Mouse (Mus musculus): Measurements from ENCODE around the gene Mark3.

Gene Mark3

DNA sequence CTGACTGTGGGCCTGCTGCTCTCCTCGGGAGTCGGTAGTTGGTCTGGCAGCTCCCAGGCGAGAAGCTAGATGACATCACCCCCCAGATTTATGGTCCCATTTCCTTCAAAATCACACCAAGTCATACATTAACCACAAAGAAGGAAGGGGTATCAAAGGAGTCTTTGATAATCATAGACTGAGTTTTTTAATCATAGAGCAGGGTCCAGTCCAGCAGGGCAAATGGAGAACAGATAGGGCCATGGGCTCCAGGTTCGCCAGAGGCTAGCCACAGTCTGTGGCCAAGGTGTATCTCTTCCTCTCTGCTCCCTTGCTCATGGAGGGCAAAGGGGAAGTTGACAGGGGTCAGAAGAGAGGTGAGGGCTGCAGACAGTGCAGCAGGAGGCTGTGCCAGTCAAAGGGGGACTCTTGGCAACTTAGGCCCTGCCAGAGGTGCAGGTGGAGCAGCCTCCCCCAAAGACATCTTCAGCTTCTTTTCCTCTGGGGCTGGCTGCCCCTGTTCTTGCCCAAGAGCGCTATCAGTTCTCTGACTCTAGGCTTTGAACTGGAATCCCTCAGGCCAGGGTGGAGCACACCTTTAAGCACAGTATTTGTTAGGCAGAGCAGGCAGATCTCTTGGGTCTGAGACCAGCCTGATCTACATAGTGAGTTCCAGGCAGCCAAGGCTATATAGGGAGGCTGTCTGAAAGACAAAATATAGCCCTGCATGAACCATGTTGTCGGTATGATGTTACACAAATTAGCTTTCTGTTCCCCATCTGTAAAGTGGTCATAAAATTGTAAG is 101.7 kb downstream of the Mark3 start:
- no peak for DNase-seq (ENCODE audit: low spot score in 2 of 2)

DNA sequence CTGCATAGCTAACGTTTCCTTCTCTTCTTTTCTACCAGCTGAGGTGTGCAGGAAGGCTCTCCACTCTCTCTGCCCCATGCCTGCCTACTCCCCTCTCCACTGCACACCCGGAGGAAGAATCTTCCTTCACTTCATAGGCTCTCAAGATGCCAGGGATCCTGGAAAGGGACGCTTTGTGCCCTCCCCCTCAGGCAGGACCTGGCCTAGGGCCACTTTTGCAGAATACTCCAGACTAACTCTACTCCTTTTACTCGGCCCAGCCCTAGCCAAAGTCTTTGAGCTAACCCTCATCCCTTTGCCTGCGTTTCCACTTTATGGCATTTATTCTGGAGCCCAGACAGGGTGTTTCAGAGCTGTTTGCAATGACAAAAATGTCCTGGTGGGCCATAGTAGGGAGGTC is 103.1 kb downstream of the Mark3 start:
- peak in 1 of 2 experiments; percentile 36 for DNase-seq (ENCODE audit: low spot score in 2 of 2)

DNA sequence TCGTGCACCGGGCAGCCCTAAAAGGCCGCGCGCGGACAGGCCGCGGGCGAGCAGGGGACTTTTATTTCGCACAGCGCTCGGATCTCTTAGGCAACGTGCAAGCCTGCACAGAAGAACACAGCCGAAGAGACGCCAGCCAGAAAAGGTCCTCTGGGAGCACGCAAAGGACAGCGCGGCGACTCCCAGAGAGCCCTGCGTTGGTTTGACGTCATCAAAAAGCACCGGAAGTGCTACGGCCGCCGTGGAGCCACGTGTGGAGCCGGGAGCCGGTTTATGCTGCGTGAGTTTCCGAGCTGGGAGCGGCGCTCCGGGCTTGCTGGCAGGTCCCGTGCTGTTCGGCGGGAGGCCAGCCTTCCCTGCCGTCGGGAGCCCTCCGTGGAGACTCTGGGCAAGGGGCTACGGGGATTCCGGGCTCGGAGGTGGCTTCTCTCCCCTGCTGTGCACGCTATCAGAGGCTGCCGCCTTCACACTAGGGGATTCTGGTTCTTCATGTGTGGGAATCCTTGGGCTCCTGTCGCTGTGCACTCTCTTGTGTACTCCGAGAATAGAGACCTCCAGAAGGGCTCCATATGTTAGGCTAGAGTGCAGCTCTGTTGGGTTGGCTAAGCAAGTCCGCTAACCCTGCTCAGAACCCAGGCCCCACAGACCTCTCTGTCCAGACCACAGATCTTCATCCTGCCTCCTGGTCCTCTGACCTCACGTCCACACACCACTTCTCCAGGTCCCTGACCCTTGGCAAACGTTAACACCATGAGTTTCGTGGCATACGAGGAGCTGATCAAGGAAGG is 103.8 kb downstream of the Mark3 start, which contains the start of gene Trmt61a:
Gene Trmt61a (plus strand): TSS at position 224 of the 788 bp plus-strand sequence.
- peak; percentile 82 to 83 for DNase-seq (ENCODE audit: low spot score in 2 of 2)

DNA sequence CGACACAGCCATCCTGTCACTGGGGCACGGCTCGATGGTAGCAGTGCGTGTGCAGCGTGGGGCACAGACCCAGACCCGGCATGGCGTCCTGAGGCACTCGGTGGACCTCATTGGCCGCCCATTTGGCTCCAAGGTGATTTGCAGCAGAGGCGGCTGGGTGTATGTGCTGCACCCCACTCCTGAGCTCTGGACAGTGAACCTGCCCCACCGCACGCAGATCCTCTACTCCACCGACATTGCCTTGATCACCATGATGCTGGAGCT is 104.3 kb downstream of the Mark3 start:
- DNase-seq (ENCODE audit: low spot score in 2 of 2): no peak

DNA sequence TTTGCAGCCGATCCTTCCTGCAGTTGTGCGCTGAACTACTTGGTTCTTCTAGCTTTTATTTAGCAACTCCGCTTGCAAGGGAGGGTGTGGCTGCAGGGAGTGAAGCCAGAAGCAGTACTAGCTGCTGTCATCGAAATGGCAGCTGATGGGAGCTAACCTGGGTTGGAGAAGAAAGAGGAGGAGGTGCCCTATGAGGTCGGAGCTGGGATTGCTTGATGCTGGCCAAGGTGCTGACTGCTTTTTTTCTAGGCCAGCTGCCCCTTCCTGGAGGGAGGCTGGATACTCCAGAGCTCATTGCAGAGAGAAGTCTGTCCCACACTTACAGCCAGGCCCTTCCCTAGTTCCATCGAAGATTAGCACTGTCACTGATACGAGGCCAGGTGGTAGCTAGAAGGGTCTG is 104.7 kb downstream of the Mark3 start:
- no peak for DNase-seq (ENCODE audit: low spot score in 2 of 2)

DNA sequence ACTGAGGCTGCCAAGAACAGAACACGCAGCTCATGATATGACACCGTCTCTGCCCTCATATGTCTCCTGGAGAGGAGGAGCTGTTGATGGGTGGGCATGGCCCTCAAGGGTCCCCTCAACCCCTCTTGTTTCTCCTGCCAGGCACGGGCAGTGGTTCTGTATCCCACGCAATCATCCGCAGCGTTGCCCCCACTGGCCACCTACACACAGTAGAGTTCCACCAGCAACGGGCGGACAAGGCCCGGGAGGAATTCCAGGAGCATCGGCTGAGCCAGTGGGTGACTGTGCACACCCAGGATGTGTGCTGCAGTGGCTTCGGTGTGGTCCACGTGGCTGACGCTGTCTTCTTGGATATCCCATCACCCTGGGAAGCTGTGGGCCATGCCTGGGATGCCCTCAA is 106.3 kb downstream of the Mark3 start:
- DNase-seq (ENCODE audit: low spot score in 2 of 2): no peak

DNA sequence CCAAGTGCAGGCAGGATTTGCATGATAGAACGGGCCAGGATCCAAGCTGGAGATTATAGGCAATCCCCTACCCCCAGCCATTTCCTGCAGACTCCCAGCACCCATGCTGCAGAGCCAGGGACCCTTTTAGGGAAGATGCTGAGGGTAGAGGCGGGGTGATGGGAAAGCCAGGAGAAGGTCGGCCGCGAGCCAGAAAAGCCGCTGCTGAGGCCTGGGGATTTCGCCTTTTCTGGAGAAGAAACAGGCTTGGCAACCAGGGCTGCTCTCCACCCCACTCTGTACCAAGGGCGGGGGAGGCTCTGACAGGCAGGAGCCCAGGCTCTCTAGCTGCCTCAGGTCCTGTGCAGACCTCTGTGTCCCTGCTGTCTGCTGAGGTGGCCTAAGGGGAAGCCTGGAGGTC is 107.0 kb downstream of the Mark3 start:
- no peak for DNase-seq (ENCODE audit: low spot score in 2 of 2)

DNA sequence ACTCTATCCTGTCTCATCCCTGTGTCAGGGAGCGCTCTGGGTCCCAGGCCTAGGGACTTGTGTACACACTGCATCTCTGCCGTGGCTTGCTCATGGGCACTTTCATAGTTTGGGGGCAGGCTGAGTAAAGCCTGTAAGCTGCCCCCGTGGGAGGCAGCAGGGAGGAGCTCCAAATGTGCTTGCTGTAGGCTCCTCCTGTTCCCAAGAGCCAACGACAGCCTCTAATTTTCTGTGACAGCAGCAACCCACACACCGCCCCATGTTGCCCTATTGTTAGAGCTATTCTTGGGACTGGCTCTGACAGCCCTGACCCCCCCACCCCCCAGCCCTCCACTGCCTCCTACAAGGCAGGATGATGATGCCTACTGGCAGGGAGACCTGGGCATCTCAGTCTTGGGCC is 107.7 kb downstream of the Mark3 start:
- DNase-seq (ENCODE audit: low spot score in 2 of 2): no peak

DNA sequence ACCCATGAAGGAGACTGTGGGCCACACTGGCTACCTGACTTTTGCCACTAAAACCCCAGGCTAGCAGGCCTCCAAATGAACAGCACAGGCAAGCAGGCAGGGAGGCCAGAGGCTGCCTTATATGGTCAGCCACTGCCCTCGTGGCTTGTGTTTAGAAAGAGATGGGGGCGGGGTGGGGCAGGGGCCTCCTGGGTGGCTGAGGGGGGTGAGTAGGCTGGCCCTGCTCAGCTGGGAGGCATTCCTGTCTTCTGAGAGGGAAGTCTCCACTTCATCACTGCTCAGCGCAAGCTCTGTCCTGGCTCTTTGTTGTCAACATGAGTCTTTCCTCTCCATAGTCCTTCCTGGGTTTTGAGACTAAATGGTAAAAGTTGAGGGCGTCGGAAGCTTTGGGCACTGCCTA is 108.5 kb downstream of the Mark3 start:
- no peak for DNase-seq (ENCODE audit: low spot score in 2 of 2)

DNA sequence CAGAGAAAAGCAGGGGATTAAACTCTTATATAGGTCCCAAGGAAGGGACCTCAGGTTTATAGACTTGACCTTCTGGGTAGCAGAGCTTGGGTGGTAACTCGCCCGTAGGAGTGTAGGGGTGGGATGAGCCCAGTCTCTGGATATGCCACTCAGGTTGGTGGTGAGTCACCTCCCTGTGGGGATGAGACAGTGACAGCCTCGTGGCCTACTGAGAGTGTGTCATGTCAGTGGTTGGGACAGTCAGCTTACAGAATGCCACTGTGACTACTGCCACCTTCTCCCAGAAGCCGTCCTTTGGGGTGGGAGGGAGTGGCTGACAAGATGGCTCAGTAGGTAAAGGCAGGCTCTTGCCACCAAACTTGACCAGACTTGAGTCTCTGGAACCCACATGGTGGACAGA is 112.1 kb downstream of the Mark3 start:
- DNase-seq (ENCODE audit: low spot score in 2 of 2): no peak

DNA sequence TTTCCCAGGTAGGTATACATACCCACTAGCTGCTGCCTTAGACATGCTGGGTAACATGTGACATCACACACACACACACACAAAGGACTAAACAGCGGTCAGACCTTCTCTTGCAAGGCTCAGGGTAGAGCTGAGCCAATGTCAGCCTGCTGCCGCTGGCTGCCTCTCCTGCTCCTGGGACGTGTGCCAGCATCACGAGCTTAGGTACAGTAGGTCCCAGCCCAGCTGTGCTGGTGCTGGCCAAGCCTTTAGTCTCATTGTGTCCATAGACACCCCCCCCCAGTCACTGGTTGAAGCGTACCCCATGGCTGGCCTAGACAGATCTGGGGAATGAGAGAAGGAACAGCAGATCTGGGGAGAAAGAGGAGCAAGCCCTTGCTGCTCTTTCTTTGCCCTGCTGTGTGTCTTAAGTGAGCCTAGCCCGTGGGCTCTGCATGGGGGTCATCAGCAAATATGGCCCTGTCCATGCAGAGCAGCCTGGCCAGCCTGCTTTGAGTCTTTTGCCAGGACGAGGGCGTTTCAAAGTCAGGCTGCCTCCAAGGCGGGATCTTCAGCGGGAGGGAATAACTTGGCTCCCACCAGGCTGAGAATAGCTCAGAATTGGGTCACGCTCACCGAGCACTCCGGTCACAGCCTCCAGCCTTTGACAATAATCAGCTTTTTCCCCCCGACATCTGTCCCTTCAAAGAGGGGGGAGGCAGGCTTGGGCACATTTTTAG is 113.2 kb downstream of the Mark3 start:
- DNase-seq (ENCODE audit: low spot score in 2 of 2): peak in 1 of 2 experiments; percentile 53

DNA sequence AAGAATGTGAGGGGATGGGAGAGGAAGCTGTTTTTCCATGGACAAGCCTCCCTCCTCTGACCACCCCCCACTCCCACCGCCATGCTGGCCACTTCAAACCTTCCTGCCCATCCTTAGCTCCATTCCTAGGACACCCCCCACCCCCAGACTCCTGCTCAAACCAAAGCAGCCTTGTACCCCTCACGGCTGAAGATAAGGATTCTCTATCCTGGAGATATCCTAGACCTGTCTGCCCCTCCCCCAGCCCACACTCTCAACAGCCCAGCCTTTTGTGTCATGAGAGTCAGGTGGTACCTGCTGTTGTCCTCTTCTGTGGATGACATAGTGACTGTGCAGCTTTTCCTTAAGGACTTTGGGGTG is 113.7 kb downstream of the Mark3 start:
- DNase-seq (ENCODE audit: low spot score in 2 of 2): no peak

DNA sequence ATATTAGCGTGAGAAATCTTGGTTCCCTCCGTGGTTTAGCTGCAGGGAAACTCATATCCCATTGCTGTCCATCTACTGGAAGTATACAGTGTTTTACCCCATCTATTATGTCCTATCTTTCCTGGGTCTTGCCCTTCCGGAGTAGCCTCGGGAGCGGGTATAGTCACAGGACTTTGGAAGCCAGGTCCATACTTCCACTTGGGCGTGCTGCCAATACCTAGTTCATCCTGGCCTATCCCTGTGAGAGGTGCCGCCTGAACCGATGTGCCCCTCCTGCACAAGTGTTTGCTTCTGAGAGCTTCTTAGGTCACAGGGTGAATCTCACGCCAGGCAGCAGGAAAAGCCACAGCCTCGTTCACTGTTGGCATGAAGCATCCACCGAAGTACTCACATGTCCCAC is 115.1 kb downstream of the Mark3 start:
- no peak for DNase-seq (ENCODE audit: low spot score in 2 of 2)

DNA sequence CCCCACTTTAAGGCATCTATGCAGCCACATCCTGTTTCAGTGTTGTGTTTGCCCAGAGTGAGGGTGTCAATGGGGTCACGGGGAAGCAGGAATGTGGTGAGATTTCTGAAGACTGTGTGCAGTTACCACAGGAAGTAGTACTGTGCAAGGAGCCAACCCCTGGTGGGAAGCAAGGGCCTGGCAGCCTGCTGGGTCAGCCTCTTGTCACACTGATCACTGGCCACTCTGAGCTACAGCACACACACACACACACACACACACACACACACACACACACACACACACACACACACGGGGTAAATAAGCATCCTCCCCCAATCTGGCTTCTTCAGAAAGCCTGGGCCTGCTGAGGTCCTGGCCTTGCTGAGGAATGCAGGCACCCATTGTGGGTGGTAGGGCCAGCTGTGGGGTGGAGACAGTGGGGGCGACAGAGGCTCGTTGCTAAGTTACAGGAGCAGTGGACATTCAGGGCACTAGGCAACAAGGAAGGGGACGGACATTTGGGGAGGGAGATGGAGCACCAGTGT is 117.1 kb downstream of the Mark3 start:
- no peak for DNase-seq (ENCODE audit: low spot score in 2 of 2)

DNA sequence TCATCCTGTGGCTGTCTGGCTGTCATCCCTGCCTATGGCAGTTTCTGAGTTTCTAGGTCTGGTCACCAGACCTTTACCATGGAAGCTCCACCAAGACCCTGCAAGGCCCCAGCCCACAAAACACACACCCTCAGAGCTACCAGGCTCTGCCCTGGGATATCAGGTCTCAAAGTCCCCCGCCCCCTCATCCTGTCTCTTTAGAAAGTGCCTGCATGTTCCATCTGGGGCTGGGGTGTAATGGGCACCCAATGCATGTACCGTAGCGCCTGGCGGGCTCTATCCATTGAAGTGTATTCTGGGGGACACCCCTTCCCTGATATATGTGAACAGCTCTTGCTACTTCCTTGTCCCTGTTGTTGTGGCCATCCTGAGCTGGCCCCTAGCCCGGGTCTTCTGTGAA is 118.6 kb downstream of the Mark3 start:
- no peak for DNase-seq (ENCODE audit: low spot score in 2 of 2)

DNA sequence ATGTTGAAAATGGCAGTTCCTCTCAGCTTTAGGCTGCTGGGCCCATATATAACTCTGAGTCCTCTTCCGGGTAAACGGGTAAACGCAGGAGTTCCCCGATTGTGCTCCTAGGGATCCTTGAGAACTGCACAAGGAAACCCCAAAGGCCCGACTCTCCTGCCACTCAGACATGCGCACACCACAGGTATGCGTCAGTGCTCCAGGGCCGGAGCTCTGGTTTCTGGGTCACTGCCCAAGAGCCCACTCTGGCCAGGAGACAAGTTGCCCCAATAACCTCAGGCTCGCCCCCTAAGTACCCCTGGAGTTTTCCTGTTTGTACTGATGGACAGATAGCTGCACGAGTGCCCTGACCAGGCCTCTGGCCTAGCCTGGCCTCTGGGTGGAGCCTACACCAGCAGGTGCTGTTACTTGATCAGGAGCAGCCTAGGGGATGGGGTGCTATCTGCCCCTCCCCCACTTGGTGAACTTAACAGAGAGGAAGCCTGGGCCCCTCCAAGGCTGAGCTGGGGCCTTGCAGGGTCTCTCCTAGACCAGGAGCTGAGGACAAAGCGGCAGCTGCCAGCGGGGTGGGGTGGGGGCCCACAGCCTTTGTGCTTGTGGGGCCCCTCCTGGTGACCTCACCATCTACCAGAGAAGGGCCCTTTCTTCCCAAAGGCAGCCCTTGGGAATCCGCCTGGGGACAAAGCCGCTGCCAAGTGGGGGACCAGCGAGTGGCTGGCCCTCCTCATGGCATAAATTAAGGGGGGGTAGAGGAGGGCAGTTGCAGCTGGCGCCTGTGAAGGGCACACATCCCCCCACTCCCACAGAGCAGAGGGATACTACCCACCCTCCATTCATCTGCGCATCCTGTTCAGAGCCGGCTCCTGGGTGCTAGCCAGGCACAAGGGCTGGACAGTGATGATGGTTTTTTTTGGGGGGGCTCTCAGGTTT is 119.3 kb downstream of the Mark3 start:
- DNase-seq (ENCODE audit: low spot score in 2 of 2): no peak

DNA sequence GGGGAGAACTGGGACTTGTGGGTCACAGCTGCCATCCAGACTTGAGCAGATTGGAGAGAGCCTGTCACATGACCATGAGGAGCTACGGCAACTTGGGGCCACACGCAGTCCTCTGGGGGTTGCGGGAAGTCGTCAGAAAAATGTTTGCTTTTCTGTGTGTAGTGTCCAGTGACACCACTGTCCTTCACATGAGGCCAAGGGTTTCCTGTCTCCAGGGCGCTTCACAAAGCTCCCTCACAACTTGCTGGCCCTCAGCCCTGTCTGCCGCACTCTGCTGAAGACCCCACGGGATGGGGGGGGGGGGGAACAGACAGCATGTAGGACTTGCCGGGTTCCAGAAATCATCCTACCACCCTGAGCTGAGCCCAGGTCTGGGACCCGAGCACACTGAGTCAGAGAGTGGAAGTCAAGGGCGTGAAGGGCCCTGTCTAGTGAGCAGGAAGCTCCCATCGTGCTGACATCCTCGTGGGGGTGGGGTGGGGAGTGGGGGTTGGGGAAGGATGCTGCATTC is 120.0 kb downstream of the Mark3 start:
- no peak for DNase-seq (ENCODE audit: low spot score in 2 of 2)

DNA sequence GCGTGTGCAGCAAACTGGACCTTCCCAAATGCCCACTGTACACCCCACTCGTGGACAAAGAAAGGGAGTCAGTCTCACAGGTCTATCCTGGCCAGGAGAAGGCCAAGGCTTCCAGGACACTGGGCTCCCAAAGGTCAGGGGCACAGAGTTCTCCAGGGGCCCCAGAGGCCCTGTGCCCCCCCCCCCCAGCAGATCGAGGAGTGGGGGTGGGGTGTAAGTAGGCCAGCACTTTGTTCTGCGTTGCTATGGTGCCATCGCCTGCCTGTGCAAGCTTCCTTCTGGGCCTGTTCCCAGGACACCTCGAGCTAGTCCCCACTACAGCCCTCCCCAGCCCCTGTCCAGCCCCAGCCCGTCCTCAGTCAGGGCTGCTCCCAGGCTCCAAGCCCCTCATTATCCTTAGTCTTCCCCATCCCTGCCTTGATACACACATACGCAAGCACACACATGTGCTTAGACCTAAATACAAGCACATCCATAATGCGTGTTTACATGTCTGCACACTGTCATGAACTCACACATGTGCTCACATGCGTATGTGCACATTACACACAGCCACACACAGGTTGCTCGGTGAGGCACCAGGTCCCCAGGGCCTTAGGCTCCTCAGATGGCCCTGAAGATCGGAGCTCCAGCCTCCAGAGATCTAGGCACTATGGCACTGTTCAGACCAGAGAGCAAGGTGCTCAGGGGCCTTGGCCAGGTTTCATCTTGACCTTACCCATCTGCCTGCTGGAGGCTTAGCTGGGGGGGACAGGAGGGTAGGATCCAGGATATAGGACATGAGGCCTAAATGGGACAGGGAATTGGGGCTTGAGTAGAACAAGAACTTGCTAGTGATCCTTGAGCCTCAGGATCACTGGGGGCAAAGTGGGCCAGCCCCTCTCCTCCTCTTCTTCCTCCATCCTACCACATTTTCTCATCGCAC is 120.8 kb downstream of the Mark3 start:
- DNase-seq (ENCODE audit: low spot score in 2 of 2): no peak

DNA sequence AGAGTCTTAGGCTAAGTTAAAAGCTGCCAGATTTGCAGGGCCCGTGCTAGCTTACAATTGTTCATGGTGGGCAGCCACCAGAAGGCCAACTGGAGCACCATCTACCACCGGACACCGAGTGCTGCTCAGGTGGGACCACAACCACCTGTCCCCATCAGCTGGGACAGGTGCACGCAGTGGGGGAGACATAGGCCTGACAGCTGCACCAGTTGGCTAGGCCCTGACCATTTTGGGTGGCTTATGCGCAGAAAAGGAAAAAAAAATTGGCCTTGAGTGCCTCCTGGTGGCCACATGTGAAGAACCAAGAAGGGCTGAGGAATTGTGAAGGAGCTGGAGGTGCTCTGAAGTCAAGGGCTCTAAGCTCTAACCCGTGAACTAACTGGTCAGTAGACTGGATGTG is 121.9 kb downstream of the Mark3 start:
- DNase-seq (ENCODE audit: low spot score in 2 of 2): peak in 1 of 2 experiments; percentile 40

DNA sequence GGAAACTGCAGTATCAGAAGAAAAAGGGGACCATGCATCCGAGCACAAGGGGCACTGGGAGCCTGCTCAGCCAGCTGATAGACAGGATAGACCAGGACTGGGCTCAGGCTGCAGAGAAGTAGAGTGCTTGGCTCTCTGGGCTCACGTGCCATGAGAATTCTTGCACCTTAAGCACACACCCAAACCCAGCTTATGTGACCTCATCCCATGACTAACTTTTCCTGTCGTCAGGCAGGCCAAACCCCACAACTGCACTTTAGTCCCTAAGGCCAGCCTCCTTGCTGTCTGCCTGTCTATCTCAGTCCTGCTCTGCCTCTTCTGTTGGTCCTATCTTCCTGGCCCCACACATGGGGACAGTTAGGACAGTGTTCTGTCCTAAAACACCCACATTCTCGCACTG is 123.4 kb downstream of the Mark3 start:
- no peak for DNase-seq (ENCODE audit: low spot score in 2 of 2)

Data from urinary bladder, adult 18-20 months (tissue).